Mouse (Mus musculus) kidney, postnatal 0 days (tissue): ENCODE measurements around the gene Nlrp14. TPM values are rescaled to one million over a fixed set of nuclear protein-coding genes. Genes with fewer than 3 reads are reported as not detected.

Source experiments
- ATAC-seq: fragments of 200-750 bp; cut with Nextera tagmentation; replicated peaks from 2 replicates; pipeline ENCODE4 v1.8.0; 2017; ENCODE audit warnings: low read depth, moderate number of reproducible peaks, moderate TSS enrichment, moderate library complexity; ENCODE audit not compliant: low FRiP score
- DNase-seq: peaks from one replicate; pipeline ENCODE4 v3.0.0-alpha.2; 2016; ENCODE audit warnings: low spot score
- H3K27ac ChIP-seq: fragments of 300-500 bp; sonication (generic); 2 replicates; pipeline ENCODE4 v1.5.1; 2014; ENCODE audit warnings: mild to moderate bottlenecking
- H3K27me3 ChIP-seq: fragments of 300-500 bp; sonication (generic); 2 replicates; pipeline ENCODE4 v1.6.1; 2014; ENCODE audit warnings: low read length, mixed read lengths; ENCODE audit not compliant: insufficient read depth
- H3K36me3 ChIP-seq: fragments of 300-500 bp; sonication (generic); 2 replicates; pipeline ENCODE4 v1.6.1; 2014; ENCODE audit warnings: low read length, mixed read lengths; ENCODE audit not compliant: insufficient read depth
- H3K4me1 ChIP-seq: fragments of 300-500 bp; sonication (generic); replicated peaks from 2 replicates; pipeline ENCODE4 v1.6.1; 2014; ENCODE audit warnings: antibody characterized with exemption, low read length, mixed read lengths; ENCODE audit not compliant: insufficient read depth
- H3K4me2 ChIP-seq: fragments of 300-500 bp; sonication (generic); 2 replicates; pipeline ENCODE4 v1.6.1; 2014; ENCODE audit warnings: mild to moderate bottlenecking, low read length, moderate library complexity, mixed read lengths
- H3K4me3 ChIP-seq: fragments of 300-500 bp; sonication (generic); replicated peaks from 2 replicates; pipeline ENCODE4 v1.5.1; 2014; ENCODE audit warnings: low read depth, low read length
- H3K9ac ChIP-seq: fragments of 300-500 bp; sonication (generic); 2 replicates; pipeline ENCODE4 v1.6.1; 2014; ENCODE audit warnings: low read depth, low read length
- H3K9me3 ChIP-seq: fragments of 300-500 bp; sonication (generic); replicated peaks from 2 replicates; pipeline ENCODE4 v1.6.1; 2016; ENCODE audit warnings: low read length, inconsistent platforms, mixed read lengths
- CTCF ChIP-seq: IDR thresholded peaks from 2 replicates; pipeline ENCODE4 v1.5.1; 2016; ENCODE audit warnings: antibody characterized with exemption, low read depth, mild to moderate bottlenecking, moderate library complexity
- WGBS: fragments of 180-500 bp; shearing (Covaris S2); extraction: QIAGEN DNeasy Blood & Tissue Kit; methylation state at CpG from one replicate; pipeline ENCODE4 v1.1.7; 2014; 5-methylcytosine and 5-hydroxymethylcytosine counted together
- polyA plus RNA-seq: library from polyadenylated mRNA; unstranded; fragments of >200 nt; fragmentation: Nextera tagmentation; extraction: Ambion mirVana; gene quantifications from 2 replicates; pipeline ENCODE4 v1.2.1, GENCODE M21; 2015

The Nlrp14 gene
- polyA plus RNA-seq, 1 experiment from 2014 or later, result not detected

- no peak overlapping the region; the same call in 1 of the 2 replicates for H3K4me3 ChIP-seq
- no peak overlapping the region for H3K27ac ChIP-seq
- no peaks in the 10 kb centered on the region for H3K4me1 ChIP-seq
- no peak overlapping the region for H3K4me2 ChIP-seq
- no peak overlapping the region for H3K9ac ChIP-seq
- ATAC-seq, result no peak
- H3K27me3 ChIP-seq, result peaks cover 12% of the 10 kb centered on the region
- DNase-seq, result no peak
- no peaks in the 10 kb centered on the region for H3K36me3 ChIP-seq
- no peak for TF ChIP-seq CTCF
- 37% methylated on average over 62 of the region's 77 CpGs for WGBS
- H3K9me3 ChIP-seq, result peaks cover 7% of the 10 kb centered on the region
These were observed 43.4 kb downstream of the Nlrp14 start for GRCm38 (mm10) chr7:107210126-107210576.

- no peak overlapping the region for H3K4me3 ChIP-seq
- no peak overlapping the region for H3K4me2 ChIP-seq
- H3K9me3 ChIP-seq, result no peaks in the 10 kb centered on the region
- peak; percentile 79 for TF ChIP-seq CTCF
- H3K27ac ChIP-seq, result no peak overlapping the region
- ATAC-seq, result no peak; the same call in 1 of the 2 replicates
- H3K27me3 ChIP-seq, result no peaks in the 10 kb centered on the region
- DNase-seq, result peak; percentile 42
- no peak overlapping the region for H3K9ac ChIP-seq
- no peaks in the 10 kb centered on the region for H3K36me3 ChIP-seq
- H3K4me1 ChIP-seq, result no peaks in the 10 kb centered on the region
These were observed 48.9 kb downstream of the Nlrp14 start for GRCm38 (mm10) chr7:107215723-107216122.

GRCm38 (mm10) chr7:107216845-107217244 lies 50.1 kb downstream of the Nlrp14 start:
- DNase-seq (no peak), ATAC-seq (no peak)
- peak; percentile 31; the same call in 1 of the 2 replicates for TF ChIP-seq CTCF
- Histone ChIP-seq H3K4me3 (no peak overlapping the region), H3K27me3 (no peaks in the 10 kb centered on the region), H3K9ac (no peak overlapping the region), H3K9me3 (no peaks in the 10 kb centered on the region), H3K4me1 (no peaks in the 10 kb centered on the region), H3K36me3 (no peaks in the 10 kb centered on the region), H3K27ac (no peak overlapping the region), H3K4me2 (no peak overlapping the region)
- WGBS, result 77% methylated on average over 2 of the region's 2 CpGs

- no peaks in the 10 kb centered on the region for H3K9me3 ChIP-seq
- no peak for DNase-seq
- no peaks in the 10 kb centered on the region for H3K27me3 ChIP-seq
- WGBS, result 43% methylated on average over 3 of the region's 3 CpGs
- H3K4me1 ChIP-seq, result no peaks in the 10 kb centered on the region
- H3K36me3 ChIP-seq, result no peaks in the 10 kb centered on the region
- H3K4me2 ChIP-seq, result no peak overlapping the region
- no peak overlapping the region for H3K27ac ChIP-seq
- no peak for TF ChIP-seq CTCF
- H3K4me3 ChIP-seq, result no peak overlapping the region
- no peak for ATAC-seq
- H3K9ac ChIP-seq, result no peak overlapping the region
These were observed 70.1 kb downstream of the Nlrp14 start for GRCm38 (mm10) chr7:107236854-107237253.

- Histone ChIP-seq H3K9ac (no peak overlapping the region), H3K36me3 (no peaks in the 10 kb centered on the region), H3K4me1 (no peaks in the 10 kb centered on the region), H3K27me3 (no peaks in the 10 kb centered on the region), H3K9me3 (no peaks in the 10 kb centered on the region), H3K27ac (no peak overlapping the region), H3K4me2 (no peak overlapping the region), H3K4me3 (no peak overlapping the region)
- DNase-seq (peak; percentile 27), ATAC-seq (no peak)
- TF ChIP-seq CTCF, result peak; percentile 41
- WGBS, result 62% methylated on average over 3 of the region's 3 CpGs
These were observed 70.7 kb downstream of the Nlrp14 start for GRCm38 (mm10) chr7:107237498-107237897.

GRCm38 (mm10) chr7:107241371-107241883 lies 74.6 kb downstream of the Nlrp14 start:
- Histone ChIP-seq H3K27ac (no peak overlapping the region), H3K27me3 (no peaks in the 10 kb centered on the region), H3K9me3 (no peaks in the 10 kb centered on the region), H3K4me2 (no peak overlapping the region), H3K9ac (no peak overlapping the region), H3K4me1 (no peaks in the 10 kb centered on the region), H3K4me3 (no peak overlapping the region), H3K36me3 (no peaks in the 10 kb centered on the region)
- ATAC-seq, result no peak
- 84% methylated on average over 5 of the region's 5 CpGs for WGBS
- no peak for DNase-seq
- no peak for TF ChIP-seq CTCF

Other genes starting within 250 kb of the Nlrp14 start
- gene Olfr709-ps1, start 234.8 kb upstream of the Nlrp14 start, polyA plus RNA-seq, result not detected in 2 replicates
- not detected in 2 replicates for gene Olfr710, start 218.7 kb upstream of the Nlrp14 start, polyA plus RNA-seq
- gene Olfr6, start 203.1 kb upstream of the Nlrp14 start, polyA plus RNA-seq, result not detected in 2 replicates
- not detected in 2 replicates for gene Olfr711, start 191.5 kb upstream of the Nlrp14 start, polyA plus RNA-seq
- gene Olfr2, start 160.9 kb upstream of the Nlrp14 start, polyA plus RNA-seq, result not detected in 2 replicates
- gene Olfr713, start 135.8 kb upstream of the Nlrp14 start, polyA plus RNA-seq, result not detected in 2 replicates
- not detected in 2 replicates for gene Olfr714, start 96.0 kb upstream of the Nlrp14 start, polyA plus RNA-seq
- not detected in 2 replicates for gene Olfr17, start 73.8 kb upstream of the Nlrp14 start, polyA plus RNA-seq
- gene Olfr715b, start 56.6 kb upstream of the Nlrp14 start, polyA plus RNA-seq, result not detected in 2 replicates
- gene Olfr715, start 35.9 kb upstream of the Nlrp14 start, polyA plus RNA-seq, result not detected in 2 replicates
- not detected in 2 replicates for gene Olfr716, start 28.7 kb upstream of the Nlrp14 start, polyA plus RNA-seq
- not detected in 2 replicates for gene Rbmxl2, start 42.5 kb downstream of the Nlrp14 start, polyA plus RNA-seq
- 2.2 and 3.2 TPM in 2 replicates for gene Syt9, start 203.7 kb downstream of the Nlrp14 start, polyA plus RNA-seq